Mouse (Mus musculus) MN1 (cell line): ENCODE results near the gene Olfr149.
A peak's percentile ranks its signal among the peaks of the same experiment; 100 is the strongest.
"Not testable (repeated sequence)": the region's sequence is repeated elsewhere in the genome, so short reads cannot be mapped to it uniquely, and the experiment has no call there.

Experiments
- DNase-seq: peaks from one replicate; pipeline ENCODE4 v3.0.0-alpha.2; 2016; ENCODE audit warnings: low spot score

Olfr149 gene

GRCm38 (mm10) chr9:39707017-39707416, at the start of gene Olfr149:
Gene Olfr149, minus strand, starts transcription at chr9:39707117.
- DNase-seq = peak; percentile 11

GRCm38 (mm10) chr9:39746428-39746827, 39.5 kb upstream of the Olfr149 start:
- no peak for DNase-seq

- no peak for DNase-seq
Observed at GRCm38 (mm10) chr9:39745949-39746348, 39.0 kb upstream of the Olfr149 start, which contains the start of gene Olfr967. Gene Olfr967, plus strand, starts transcription at chr9:39746249.

- no peak for DNase-seq
Observed at GRCm38 (mm10) chr9:39740741-39741140, 33.8 kb upstream of the Olfr149 start.

GRCm38 (mm10) chr9:39730678-39731077, 23.8 kb upstream of the Olfr149 start, which contains the start of gene Olfr150:
Gene Olfr150, plus strand, starts transcription at chr9:39730978.
- no peak for DNase-seq

GRCm38 (mm10) chr9:39711053-39711452, 4.1 kb upstream of the Olfr149 start, which contains the start of gene Olfr965:
Gene Olfr965, plus strand, starts transcription at chr9:39711353.
- no peak for DNase-seq

GRCm38 (mm10) chr9:39708958-39709357, 2.0 kb upstream of the Olfr149 start:
- DNase-seq = peak; percentile 21

GRCm38 (mm10) chr9:39701123-39701522, 5.8 kb downstream of the Olfr149 start:
- DNase-seq = not testable (repeated sequence)

- peak; percentile 6 for DNase-seq
Observed at GRCm38 (mm10) chr9:39679280-39679679, 27.6 kb downstream of the Olfr149 start.

GRCm38 (mm10) chr9:39678557-39678956, 28.4 kb downstream of the Olfr149 start:
- DNase-seq = no peak

GRCm38 (mm10) chr9:39674820-39675219, 32.1 kb downstream of the Olfr149 start:
- no peak for DNase-seq

GRCm38 (mm10) chr9:39669723-39670122, 37.2 kb downstream of the Olfr149 start:
- DNase-seq = no peak

GRCm38 (mm10) chr9:39666905-39667304, 40.0 kb downstream of the Olfr149 start, which contains the start of gene Olfr963:
Gene Olfr963, plus strand, starts transcription at chr9:39667205.
- no peak for DNase-seq

GRCm38 (mm10) chr9:39654756-39655396, 52.0 kb downstream of the Olfr149 start:
- DNase-seq = no peak
